Mouse (Mus musculus) brain, embryonic 14.5 days (tissue): ENCODE measurements around the gene St6galnac6.

Experiments
- CTCF ChIP-seq: fragments of 200-500 bp; IDR thresholded peaks from 2 replicates; pipeline ENCODE4 v1.5.1; 2012; ENCODE audit warnings: inconsistent platforms, mild to moderate bottlenecking, moderate library complexity, borderline replicate concordance; ENCODE audit not compliant: insufficient read depth, insufficient read length; ENCODE audit errors: extremely low read depth
- POLR2A ChIP-seq: fragments of 200-500 bp; IDR thresholded peaks from 2 replicates; pipeline ENCODE4 v1.6.1; 2012; ENCODE audit warnings: mild to moderate bottlenecking, inconsistent platforms, borderline replicate concordance; ENCODE audit not compliant: poor library complexity, insufficient read depth, insufficient read length, severe bottlenecking; ENCODE audit errors: extremely low read depth

DNA sequence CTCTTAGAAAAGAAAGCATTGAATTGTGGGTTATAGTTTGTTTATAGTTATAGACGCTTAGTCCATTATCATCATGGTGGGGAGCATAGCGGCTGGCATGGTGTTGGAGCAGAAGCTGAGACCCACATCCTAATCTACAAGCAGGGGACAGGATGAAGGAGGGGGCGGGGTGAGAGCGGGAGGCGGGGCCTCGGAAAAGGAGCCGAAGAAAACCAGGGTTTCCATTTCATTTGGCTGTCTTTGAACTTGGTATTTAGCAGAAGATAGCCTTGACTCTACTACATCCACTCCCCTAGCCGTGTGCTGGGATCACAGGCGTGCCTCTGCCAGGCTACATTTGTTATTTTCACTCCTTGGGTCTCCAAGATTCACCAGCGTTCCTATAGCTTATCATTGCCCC lies 5.1 kb downstream of the St6galnac6 start:
- TF ChIP-seq CTCF (no peak), POLR2A (no peak)
